Mouse (Mus musculus) heart, postnatal 0 days (tissue): ENCODE data around the gene Olfr648. TPM values are rescaled to one million over a fixed set of nuclear protein-coding genes. Genes with fewer than 3 reads are reported as not detected.

Source experiments
- ATAC-seq: fragments of 200-750 bp; cut with Nextera tagmentation; 2 replicates; pipeline ENCODE4 v1.8.0; 2017; ENCODE audit warnings: low read depth, moderate number of reproducible peaks, moderate library complexity; ENCODE audit not compliant: insufficient read depth
- DNase-seq: peaks from one replicate; pipeline ENCODE4 v3.0.0-alpha.2; 2016; ENCODE audit warnings: low spot score
- H3K27ac ChIP-seq: fragments of 300-500 bp; sonication (generic); 2 replicates; pipeline ENCODE4 v1.5.1; 2014; ENCODE audit warnings: low read depth, mild to moderate bottlenecking
- H3K27me3 ChIP-seq: fragments of 300-500 bp; sonication (generic); 2 replicates; pipeline ENCODE4 v1.6.1; 2014; ENCODE audit warnings: low read length, mixed read lengths; ENCODE audit not compliant: control insufficient read depth, insufficient read depth
- H3K36me3 ChIP-seq: fragments of 300-500 bp; sonication (generic); replicated peaks from 2 replicates; pipeline ENCODE4 v1.6.1; 2014; ENCODE audit warnings: low read length, mixed read lengths; ENCODE audit not compliant: control insufficient read depth, insufficient read depth
- H3K4me1 ChIP-seq: fragments of 300-500 bp; sonication (generic); 2 replicates; pipeline ENCODE4 v1.6.1; 2014; ENCODE audit warnings: antibody characterized with exemption; ENCODE audit not compliant: control insufficient read depth, insufficient read depth
- H3K4me2 ChIP-seq: fragments of 300-500 bp; sonication (generic); 2 replicates; pipeline ENCODE4 v1.6.1; 2014; ENCODE audit warnings: low read depth, mild to moderate bottlenecking, low read length, moderate library complexity
- H3K4me3 ChIP-seq: fragments of 300-500 bp; sonication (generic); 2 replicates; pipeline ENCODE4 v1.5.1; 2014; ENCODE audit warnings: low read depth, low read length
- H3K9ac ChIP-seq: fragments of 300-500 bp; sonication (generic); replicated peaks from 2 replicates; pipeline ENCODE4 v1.6.1; 2014; ENCODE audit warnings: low read depth, low read length, mixed read lengths
- H3K9me3 ChIP-seq: fragments of 300-500 bp; sonication (generic); replicated peaks from 2 replicates; pipeline ENCODE4 v1.6.1; 2016; ENCODE audit warnings: low read length; ENCODE audit not compliant: control insufficient read depth
- CTCF ChIP-seq: IDR thresholded peaks from 2 replicates; pipeline ENCODE4 v1.5.1; 2016; ENCODE audit warnings: antibody characterized with exemption, control low read depth, low read depth
- EP300 ChIP-seq: IDR thresholded peaks from 2 replicates; pipeline ENCODE4 v1.6.1; 2016; ENCODE audit warnings: antibody characterized with exemption, low read depth
- WGBS: fragments of 180-500 bp; shearing (Covaris S2); extraction: QIAGEN DNeasy Blood & Tissue Kit; methylation state at CpG from one replicate; pipeline ENCODE4 v1.1.7; 2014; 5-methylcytosine and 5-hydroxymethylcytosine counted together
- polyA plus RNA-seq: library from polyadenylated mRNA; unstranded; fragments of >200 nt; fragmentation: Nextera tagmentation; extraction: Ambion mirVana; gene quantifications from 2 replicates; pipeline ENCODE4 v1.2.1, GENCODE M21; 2015
- total RNA-seq: library from RNA; depleted of rRNA; stranded (reverse); fragments of >200 nt; gene quantifications from 2 replicates; pipeline ENCODE4 v1.2.3, GENCODE M21; 2014; ENCODE audit warnings: low replicate concordance

The Olfr648 gene
- total and polyA plus RNA-seq, 2 experiments from 2014 or later, result 0.08 TPM; not detected in 1

DNA sequence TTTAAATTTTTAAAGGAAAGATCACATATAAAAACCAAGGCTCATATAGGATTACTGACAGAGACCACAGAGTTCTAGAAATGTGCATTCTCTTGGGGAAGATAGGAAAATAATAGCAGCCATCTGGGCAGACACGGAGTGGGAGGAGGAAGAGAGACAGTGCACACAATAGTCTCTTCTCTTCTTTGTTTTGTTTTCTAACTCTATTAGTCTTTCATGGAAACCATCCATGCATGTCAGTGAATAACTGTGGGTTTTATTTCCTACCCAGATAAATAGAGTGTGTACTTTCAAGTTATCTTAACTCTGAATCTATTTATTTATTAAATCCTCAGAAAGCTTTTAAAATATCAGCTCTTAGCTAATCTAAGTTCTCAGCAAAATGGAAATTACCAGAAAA lies 8.1 kb downstream of the Olfr648 start:
- no peak for DNase-seq
- no peaks in the 10 kb centered on the region for H3K27me3 ChIP-seq
- no peaks in the 10 kb centered on the region for H3K36me3 ChIP-seq
- no peak overlapping the region for H3K9ac ChIP-seq
- no peaks in the 10 kb centered on the region for H3K4me1 ChIP-seq
- ATAC-seq, result no peak
- TF ChIP-seq CTCF (no peak), EP300 (no peak)
- H3K4me2 ChIP-seq, result no peak overlapping the region
- no peak overlapping the region for H3K27ac ChIP-seq
- H3K4me3 ChIP-seq, result no peak overlapping the region
- H3K9me3 ChIP-seq, result no peaks in the 10 kb centered on the region
- WGBS, result 78% methylated on average over 1 of the region's 1 CpGs

- H3K4me3 ChIP-seq, result no peak overlapping the region
- H3K4me2 ChIP-seq, result no peak overlapping the region
- H3K9ac ChIP-seq, result no peak overlapping the region
- ATAC-seq (no peak), DNase-seq (no peak)
- 53% methylated on average over 6 of the region's 6 CpGs for WGBS
- H3K36me3 ChIP-seq, result no peaks in the 10 kb centered on the region
- no peaks in the 10 kb centered on the region for H3K27me3 ChIP-seq
- H3K4me1 ChIP-seq, result no peaks in the 10 kb centered on the region
- H3K9me3 ChIP-seq, result no peaks in the 10 kb centered on the region
- H3K27ac ChIP-seq, result no peak overlapping the region
- no peak for TF ChIP-seq CTCF
- TF ChIP-seq EP300, result no peak
These were observed 13.5 kb downstream of the Olfr648 start for GRCm38 (mm10) chr7:104169634-104170204.

GRCm38 (mm10) chr7:104167105-104167504 lies 16.1 kb downstream of the Olfr648 start:
- DNase-seq (no peak), ATAC-seq (no peak)
- TF ChIP-seq CTCF (no peak), EP300 (no peak)
- WGBS, result 64% methylated on average over 6 of the region's 6 CpGs
- Histone ChIP-seq H3K27me3 (no peaks in the 10 kb centered on the region), H3K27ac (no peak overlapping the region), H3K4me3 (no peak overlapping the region), H3K4me1 (no peaks in the 10 kb centered on the region), H3K9me3 (no peaks in the 10 kb centered on the region), H3K9ac (no peak overlapping the region), H3K4me2 (no peak overlapping the region), H3K36me3 (no peaks in the 10 kb centered on the region)

DNA sequence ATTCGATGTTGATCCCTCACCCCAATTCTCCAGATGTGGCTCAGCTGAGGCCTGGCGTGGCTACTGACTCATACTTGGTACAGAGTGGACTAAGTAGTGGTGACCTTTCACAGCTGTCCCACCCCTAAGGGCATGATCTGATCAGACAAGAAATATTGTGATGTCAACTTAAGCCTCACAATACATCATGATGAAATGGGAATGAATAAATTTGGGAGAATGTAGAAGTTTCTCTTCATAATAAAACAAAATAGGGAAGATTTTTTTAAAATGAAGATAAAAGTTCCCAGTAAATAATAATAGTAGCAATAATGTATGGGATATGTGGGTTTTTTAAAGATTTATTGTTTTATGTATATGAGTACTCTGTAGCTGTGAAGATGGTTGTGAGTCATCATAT lies 32.7 kb downstream of the Olfr648 start, which contains the start of gene Ubqlnl:
Gene Ubqlnl, minus strand, starts transcription at position 101 of the 400 bp plus-strand sequence.
- Histone ChIP-seq H3K9ac (no peak within 1 kb of the TSS), H3K27me3 (no peaks in the 10 kb centered on the region), H3K4me3 (no peak within 1 kb of the TSS), H3K4me1 (no peaks in the 10 kb centered on the region), H3K27ac (no peak within 1 kb of the TSS), H3K4me2 (no peak within 1 kb of the TSS), H3K9me3 (no peaks in the 10 kb centered on the region), H3K36me3 (no peaks in the 10 kb centered on the region)
- WGBS, result 77% methylated on average over 2 of the region's 2 CpGs
- no peak for ATAC-seq
- no peak for DNase-seq
- TF ChIP-seq EP300, result no peak
- TF ChIP-seq CTCF, result no peak

- no peak within 1 kb of the TSS for H3K4me3 ChIP-seq
- H3K36me3 ChIP-seq, result no peaks in the 10 kb centered on the region
- ATAC-seq (no peak), DNase-seq (no peak)
- no peaks in the 10 kb centered on the region for H3K9me3 ChIP-seq
- H3K27me3 ChIP-seq, result no peaks in the 10 kb centered on the region
- no peak within 1 kb of the TSS for H3K4me2 ChIP-seq
- WGBS, result 60% methylated on average over 3 of the region's 3 CpGs
- H3K4me1 ChIP-seq, result no peaks in the 10 kb centered on the region
- H3K9ac ChIP-seq, result no peak within 1 kb of the TSS
- TF ChIP-seq EP300 (no peak), CTCF (no peak)
- H3K27ac ChIP-seq, result no peak within 1 kb of the TSS
These were observed 40.0 kb downstream of the Olfr648 start, which contains the start of gene Ubqln3 for GRCm38 (mm10) chr7:104143179-104143578. Ubqln3 (minus strand) TSS chr7:104143279.

DNA sequence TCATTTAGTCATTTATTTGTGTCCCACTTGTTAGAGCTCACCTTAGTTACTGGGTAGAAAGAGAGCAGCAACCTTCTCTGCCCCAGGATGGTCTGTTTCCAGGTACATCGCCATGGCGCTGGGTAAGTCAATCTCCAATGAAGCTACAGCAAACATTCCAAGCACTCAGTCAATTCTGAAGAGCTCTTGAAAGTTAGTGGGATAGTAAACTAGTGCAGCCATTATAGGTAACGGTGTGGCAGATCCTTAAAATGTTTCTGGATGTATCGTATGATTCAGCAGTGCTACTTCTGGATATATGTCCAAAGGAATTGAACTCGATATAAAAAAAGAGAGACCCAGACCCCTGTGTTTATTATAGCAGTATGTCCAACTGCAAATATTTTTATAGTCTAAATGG lies 45.9 kb downstream of the Olfr648 start, which contains the start of gene Olfr643:
Gene Olfr643, minus strand, starts transcription at position 101 of the 400 bp plus-strand sequence.
- H3K9ac ChIP-seq, result no peak within 1 kb of the TSS

More for the DNA sequence above, 45.9 kb downstream of the Olfr648 start, which contains the start of gene Olfr643:
- TF ChIP-seq CTCF (no peak), EP300 (no peak)
- H3K4me1 ChIP-seq, result no peaks in the 10 kb centered on the region
- H3K9me3 ChIP-seq, result no peaks in the 10 kb centered on the region
- no peaks in the 10 kb centered on the region for H3K27me3 ChIP-seq
- no peak within 1 kb of the TSS for H3K4me2 ChIP-seq
- no peaks in the 10 kb centered on the region for H3K36me3 ChIP-seq
- no peak within 1 kb of the TSS for H3K27ac ChIP-seq
- ATAC-seq (no peak), DNase-seq (no peak)
- 78% methylated on average over 5 of the region's 5 CpGs for WGBS
- no peak within 1 kb of the TSS for H3K4me3 ChIP-seq
